Mouse (Mus musculus): ENCODE measurements around the gene Gm45623.
A peak's percentile ranks its signal among the peaks of the same experiment; 100 is the strongest.

Gm45623 gene

DNA sequence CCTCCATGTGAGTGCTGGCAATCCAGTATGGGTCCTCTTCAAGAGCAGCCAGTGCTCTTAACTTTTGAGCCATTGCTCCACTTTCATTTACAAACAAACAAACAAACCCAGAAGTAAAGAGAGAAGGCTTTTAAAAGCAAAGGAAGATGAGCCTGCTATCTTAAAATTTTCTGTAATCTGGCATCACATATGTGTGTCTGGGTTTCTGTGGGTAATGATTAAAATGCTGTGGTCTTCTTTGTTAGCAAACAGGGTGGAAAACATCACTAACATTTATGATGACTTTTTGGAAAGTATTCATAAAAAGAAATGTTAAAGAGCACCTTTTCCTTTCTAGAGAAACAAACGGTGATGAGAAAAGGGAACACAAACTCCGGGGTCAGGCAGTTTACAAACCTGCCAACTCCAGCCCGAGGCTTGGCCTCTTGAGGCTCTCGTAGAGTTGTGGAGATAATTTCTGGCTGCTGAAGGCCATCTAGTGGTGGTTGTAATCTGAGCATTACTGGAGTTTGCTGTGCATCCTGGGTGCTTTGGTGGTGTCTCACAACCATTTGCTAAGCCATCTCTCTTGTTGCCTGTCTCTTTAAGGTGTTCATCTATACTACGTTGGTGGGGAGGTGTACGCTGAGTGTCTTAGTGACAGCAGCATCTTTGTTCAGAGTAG is 18.3 kb downstream of the Gm45623 start:
- TF ChIP-seq GATA4 (IDR thresholded peaks at IDR 0.05; ENCODE audit: insufficient replicate concordance, low read length) = no peak

- no peak for TF ChIP-seq GATA4 (IDR thresholded peaks at IDR 0.05; ENCODE audit: insufficient replicate concordance, low read length)
Observed at GRCm38 (mm10) chr13:56734617-56735016, 19.0 kb downstream of the Gm45623 start.

- TF ChIP-seq GATA4 (IDR thresholded peaks at IDR 0.05; ENCODE audit: insufficient replicate concordance, low read length) = no peak
Observed at GRCm38 (mm10) chr13:56729046-56729445, 24.6 kb downstream of the Gm45623 start.

GRCm38 (mm10) chr13:56726551-56726950 is 27.1 kb downstream of the Gm45623 start:
- TF ChIP-seq GATA4 (IDR thresholded peaks at IDR 0.05; ENCODE audit: insufficient replicate concordance, low read length) = no peak

GRCm38 (mm10) chr13:56712221-56712620 is 41.4 kb downstream of the Gm45623 start:
- no peak for TF ChIP-seq GATA4 (IDR thresholded peaks at IDR 0.05; ENCODE audit: insufficient replicate concordance, low read length)

GRCm38 (mm10) chr13:56710620-56711019 is 43.0 kb downstream of the Gm45623 start:
- TF ChIP-seq GATA4 (IDR thresholded peaks at IDR 0.05; ENCODE audit: insufficient replicate concordance, low read length) = no peak

- TF ChIP-seq GATA4 (IDR thresholded peaks at IDR 0.05; ENCODE audit: insufficient replicate concordance, low read length) = no peak
Observed at GRCm38 (mm10) chr13:56707606-56708005, 46.0 kb downstream of the Gm45623 start.

DNA sequence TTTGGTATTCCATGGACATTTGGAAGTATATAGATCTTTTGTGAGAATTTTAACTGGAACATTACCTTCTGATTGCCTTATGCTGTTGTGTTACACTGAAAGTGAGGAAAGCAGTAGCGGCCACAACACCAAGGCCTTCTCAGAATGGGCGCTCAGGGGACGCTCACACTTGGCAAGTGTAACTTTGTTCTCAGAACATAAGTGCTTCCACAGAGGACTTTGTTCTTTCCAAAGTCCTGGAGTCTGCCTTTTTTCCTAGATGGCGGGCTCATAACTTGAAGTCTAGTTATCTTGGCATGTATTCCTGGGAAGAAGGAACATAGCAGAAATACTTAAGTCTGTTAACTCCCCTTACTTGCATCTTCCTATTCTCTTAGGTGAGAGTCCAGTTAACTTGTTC is 46.5 kb downstream of the Gm45623 start:
- TF ChIP-seq GATA4 (IDR thresholded peaks at IDR 0.05; ENCODE audit: insufficient replicate concordance, low read length) = no peak

- no peak for TF ChIP-seq GATA4 (IDR thresholded peaks at IDR 0.05; ENCODE audit: insufficient replicate concordance, low read length)
Observed at GRCm38 (mm10) chr13:56704596-56704995, 49.0 kb downstream of the Gm45623 start.

- TF ChIP-seq GATA4 (IDR thresholded peaks at IDR 0.05; ENCODE audit: insufficient replicate concordance, low read length) = peak; percentile 71; the same call in 1 of the 2 replicates
Observed at GRCm38 (mm10) chr13:56703871-56704321, 49.7 kb downstream of the Gm45623 start.

- no peak for TF ChIP-seq GATA4 (IDR thresholded peaks at IDR 0.05; ENCODE audit: insufficient replicate concordance, low read length)
Observed at GRCm38 (mm10) chr13:56703222-56703870, 50.3 kb downstream of the Gm45623 start.

DNA sequence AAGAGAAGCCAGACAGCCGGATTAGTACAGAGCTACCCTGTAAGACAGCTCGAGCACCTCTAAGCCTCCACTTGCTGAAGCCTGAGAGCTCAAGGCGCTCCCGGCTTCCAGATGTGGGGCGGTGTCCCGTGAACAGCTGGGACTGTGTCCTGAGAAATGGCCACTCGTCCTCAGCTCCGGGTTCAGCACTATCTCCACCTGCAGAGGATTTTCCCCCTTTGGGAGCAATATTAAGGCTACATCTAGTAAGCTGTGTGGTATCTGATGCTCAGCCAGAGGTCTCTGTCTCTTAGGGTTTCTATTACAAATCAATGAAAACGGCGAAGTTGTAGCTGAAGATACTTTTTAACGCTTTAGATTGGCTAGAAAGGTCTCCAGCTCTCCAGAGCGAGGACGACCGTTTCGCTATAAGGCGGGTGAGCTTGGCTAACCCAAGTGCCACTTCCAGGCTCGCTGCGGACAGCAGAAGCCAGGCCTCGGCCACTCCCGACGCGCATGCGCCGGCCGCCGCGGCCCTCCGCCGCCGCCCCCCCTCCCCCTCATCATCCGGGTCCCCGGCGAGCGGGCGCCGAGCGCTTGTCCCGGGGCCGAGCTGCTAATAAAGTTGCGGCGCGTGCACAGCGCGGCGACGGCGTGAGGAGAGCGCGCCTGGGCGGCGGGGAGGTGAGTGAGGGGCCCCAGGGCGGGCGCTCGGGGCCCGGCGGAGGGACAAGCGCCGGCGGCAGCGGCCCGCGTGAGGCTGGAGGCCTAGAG is 51.0 kb downstream of the Gm45623 start, which contains the start of gene Smad5:
Gene Smad5, plus strand, starts transcription at position 542 of the 753 bp plus-strand sequence.
- TF ChIP-seq GATA4 (IDR thresholded peaks at IDR 0.05; ENCODE audit: insufficient replicate concordance, low read length) = no peak

All from liver, adult (tissue).